Mouse (Mus musculus) effector memory CD4-positive, alpha-beta T cell, adult 7 months (primary cell): ENCODE measurements around the gene Tcfl5. TPM values are rescaled to one million over a fixed set of nuclear protein-coding genes. Genes with fewer than 3 reads are reported as not detected.

Experiments used
- polyA plus RNA-seq: library from polyadenylated mRNA; unstranded; fragments of 100-300 nt; shearing (Covaris generic); gene quantifications from one replicate; pipeline ENCODE4 v1.2.1, GENCODE M21; 2017

Gene Tcfl5
- 0.33 TPM for polyA plus RNA-seq

GRCm38 (mm10) chr2:180642555-180643260 is at the start of gene Tcfl5:
Gene Tcfl5, minus strand, starts transcription at chr2:180642708.

DNA sequence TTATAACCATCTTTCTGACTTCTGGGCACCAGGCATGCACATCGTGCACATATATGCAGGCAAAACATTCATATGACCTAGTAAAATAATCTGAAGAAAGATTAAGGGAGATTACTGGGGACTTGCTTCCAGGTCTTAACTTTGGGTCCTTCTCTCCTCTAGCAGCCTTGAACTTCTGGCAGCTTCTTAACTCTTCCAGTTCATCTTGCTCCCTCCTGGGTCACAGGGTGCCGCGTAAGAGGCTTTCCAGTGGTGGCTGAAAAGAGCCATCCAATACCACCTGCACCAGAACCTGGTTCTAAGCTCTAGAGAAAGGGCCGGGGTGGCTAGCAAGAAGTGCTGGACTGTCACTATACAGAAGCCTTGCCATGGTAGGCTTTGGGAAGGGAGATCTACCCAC is 45.0 kb downstream of the Tcfl5 start, which contains the start of gene Col9a3:
Gene Col9a3, plus strand, starts transcription at position 301 of the 400 bp plus-strand sequence.

DNA sequence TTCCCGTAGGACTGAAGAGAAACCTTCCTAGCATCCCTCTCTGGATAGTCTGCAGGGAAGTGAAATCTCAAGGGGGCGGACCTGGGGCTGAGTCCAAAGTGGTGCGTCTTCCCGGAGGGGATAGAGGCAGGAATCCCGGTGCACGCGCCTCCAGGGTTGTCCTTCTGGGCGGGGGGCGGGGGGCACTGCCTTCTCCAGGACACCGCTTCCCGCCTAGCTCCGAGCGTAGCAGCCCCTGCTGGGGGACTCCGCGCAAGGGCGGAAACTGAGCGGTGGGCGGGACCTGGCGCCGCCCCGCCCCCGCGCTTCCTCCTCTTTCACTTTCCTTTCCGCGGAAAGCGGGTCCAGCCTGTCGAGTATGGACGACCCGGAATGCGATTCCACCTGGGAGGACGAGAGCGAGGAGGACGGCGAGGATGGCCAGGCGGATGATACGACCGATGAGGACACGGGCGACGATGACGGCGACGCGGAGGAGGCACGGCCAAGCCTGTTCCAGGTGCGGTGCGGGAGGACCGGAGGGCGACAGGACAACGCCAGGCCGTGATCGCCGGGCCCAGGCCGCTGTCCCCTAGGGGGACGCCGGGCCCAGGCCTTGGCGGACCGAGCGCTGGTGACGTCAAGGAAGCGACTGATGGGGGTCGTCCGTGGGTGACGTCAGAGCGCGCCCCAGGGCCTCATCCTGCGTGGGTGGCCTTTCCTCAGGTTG is 53.2 kb downstream of the Tcfl5 start, which contains the start of gene Ogfr:
Gene Ogfr, plus strand, starts transcription at position 123 of the 709 bp plus-strand sequence.

GRCm38 (mm10) chr2:180581002-180581401 is 61.5 kb downstream of the Tcfl5 start, which contains the start of gene Mrgbp:
Gene Mrgbp, plus strand, starts transcription at chr2:180581304.

Other genes with a start within 250 kb of the Tcfl5 start
- gene Slco4a1, start 186.5 kb downstream of the Tcfl5 start, polyA plus RNA-seq, result 6.4 TPM
- 0.22 TPM for gene Ntsr1, start 142.7 kb downstream of the Tcfl5 start, polyA plus RNA-seq
- gene Mrgbp, start 61.4 kb downstream of the Tcfl5 start, polyA plus RNA-seq, result 38.4 TPM
- 64.8 TPM for gene Ogfr, start 53.5 kb downstream of the Tcfl5 start, polyA plus RNA-seq
- gene Col9a3, start 44.9 kb downstream of the Tcfl5 start, polyA plus RNA-seq, result 1.5 TPM
- 32.9 TPM for gene Dido1, start 67.3 kb upstream of the Tcfl5 start, polyA plus RNA-seq
- gene Gid8, start 67.4 kb upstream of the Tcfl5 start, polyA plus RNA-seq, result 21.9 TPM
- gene Slc17a9, start 82.6 kb upstream of the Tcfl5 start, polyA plus RNA-seq, result 45.9 TPM
- gene Bhlhe23, start 134.2 kb upstream of the Tcfl5 start, polyA plus RNA-seq, result not detected